Mouse (Mus musculus) bone marrow, adult 2 months (tissue): ENCODE data around the gene Trim11.

Experiments
- CTCF ChIP-seq: fragments of 200-500 bp; IDR thresholded peaks from 2 replicates; pipeline ENCODE4 v1.5.1; 2011; ENCODE audit warnings: low read length, control low read depth; ENCODE audit not compliant: control insufficient read depth, insufficient read depth
- POLR2A ChIP-seq: fragments of 200-500 bp; IDR thresholded peaks from 2 replicates; pipeline ENCODE4 v1.6.1; 2011; ENCODE audit warnings: low read depth, mild to moderate bottlenecking, control low read depth, low read length, borderline replicate concordance; ENCODE audit not compliant: control insufficient read depth

DNA sequence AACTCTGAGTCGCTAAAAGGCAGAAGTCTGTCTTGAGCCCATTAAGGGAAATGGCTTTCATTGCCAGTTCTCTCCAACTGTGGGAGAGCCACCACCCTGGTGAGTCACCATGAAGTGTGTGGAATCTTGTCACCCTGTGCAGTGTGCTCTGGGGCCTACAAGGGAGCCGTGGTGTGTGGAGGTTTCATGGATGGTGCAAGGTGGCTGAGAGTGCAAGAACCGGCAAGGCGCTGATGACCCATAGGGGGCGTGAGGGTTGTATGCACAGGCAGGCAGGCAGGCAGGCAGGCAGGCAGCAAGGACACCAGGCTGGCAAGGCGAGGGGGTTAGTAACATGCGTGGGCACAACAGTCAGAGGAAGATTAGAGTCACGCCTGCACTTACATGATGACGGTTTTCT, 37.2 kb downstream of the Trim11 start:
- TF ChIP-seq POLR2A (no peak), CTCF (peak; percentile 60)
